Mouse (Mus musculus) liver, embryonic 14.5 days (tissue): ENCODE data around the gene Ros1.

Experiments used
- CTCF ChIP-seq: IDR thresholded peaks from 2 replicates; pipeline ENCODE4 v1.5.1; 2016; ENCODE audit warnings: antibody characterized with exemption, low read depth, control low read depth
- EP300 ChIP-seq: IDR thresholded peaks from 2 replicates; pipeline ENCODE4 v1.6.1; 2016; ENCODE audit warnings: antibody characterized with exemption, low read depth

DNA sequence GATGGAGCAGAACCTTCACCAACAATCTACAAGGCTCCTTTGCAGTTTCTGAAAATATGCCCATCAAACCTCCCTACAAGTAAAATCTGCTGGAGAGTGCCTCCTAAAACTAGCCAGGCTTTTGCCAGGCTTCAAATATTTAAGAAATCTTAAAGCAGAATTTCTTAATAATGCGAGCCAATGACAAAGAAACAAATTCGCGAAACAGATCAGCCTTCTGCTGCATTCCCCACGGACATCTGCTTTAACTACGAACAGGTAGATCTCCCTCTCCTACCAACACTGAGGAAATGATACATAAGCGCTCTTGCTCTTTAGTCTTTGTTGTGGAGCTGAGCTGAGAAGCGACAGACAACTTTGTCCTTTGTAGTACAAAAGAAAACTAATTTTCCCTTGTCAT is 169.2 kb downstream of the Ros1 start:
- TF ChIP-seq CTCF (no peak), EP300 (no peak)
